Mouse (Mus musculus) liver, postnatal 0 days (tissue): ENCODE results near the gene Ttll12.

ENCODE experiments used
- CTCF ChIP-seq: sonication (generic); IDR thresholded peaks from 2 replicates; pipeline ENCODE4 v1.5.1; 2016; ENCODE audit warnings: antibody characterized with exemption, low read depth
- EP300 ChIP-seq: IDR thresholded peaks from 2 replicates; pipeline ENCODE4 v1.6.1; 2016; ENCODE audit warnings: antibody characterized with exemption, low read depth, mild to moderate bottlenecking

- no peak for TF ChIP-seq CTCF
- no peak for TF ChIP-seq EP300
Observed at GRCm38 (mm10) chr15:83639160-83639559, 44.2 kb upstream of the Ttll12 start.
